Mouse (Mus musculus) stomach, postnatal 0 days (tissue): ENCODE measurements at regions not wholly inside any gene's neighbourhood (a gene's known extent, or its start where the extent isn't known, plus 50 kb on each side); places are given as distances from the start of the nearest gene placed in this dataset.

Experiments used
- CTCF ChIP-seq: IDR thresholded peaks from 2 replicates; pipeline ENCODE4 v1.5.1; 2016; ENCODE audit warnings: antibody characterized with exemption, low read depth, mild to moderate bottlenecking, moderate library complexity
- EP300 ChIP-seq: optimal IDR thresholded peaks from 2 replicates; pipeline ENCODE3; 2016; ENCODE audit warnings: antibody characterized with exemption

DNA sequence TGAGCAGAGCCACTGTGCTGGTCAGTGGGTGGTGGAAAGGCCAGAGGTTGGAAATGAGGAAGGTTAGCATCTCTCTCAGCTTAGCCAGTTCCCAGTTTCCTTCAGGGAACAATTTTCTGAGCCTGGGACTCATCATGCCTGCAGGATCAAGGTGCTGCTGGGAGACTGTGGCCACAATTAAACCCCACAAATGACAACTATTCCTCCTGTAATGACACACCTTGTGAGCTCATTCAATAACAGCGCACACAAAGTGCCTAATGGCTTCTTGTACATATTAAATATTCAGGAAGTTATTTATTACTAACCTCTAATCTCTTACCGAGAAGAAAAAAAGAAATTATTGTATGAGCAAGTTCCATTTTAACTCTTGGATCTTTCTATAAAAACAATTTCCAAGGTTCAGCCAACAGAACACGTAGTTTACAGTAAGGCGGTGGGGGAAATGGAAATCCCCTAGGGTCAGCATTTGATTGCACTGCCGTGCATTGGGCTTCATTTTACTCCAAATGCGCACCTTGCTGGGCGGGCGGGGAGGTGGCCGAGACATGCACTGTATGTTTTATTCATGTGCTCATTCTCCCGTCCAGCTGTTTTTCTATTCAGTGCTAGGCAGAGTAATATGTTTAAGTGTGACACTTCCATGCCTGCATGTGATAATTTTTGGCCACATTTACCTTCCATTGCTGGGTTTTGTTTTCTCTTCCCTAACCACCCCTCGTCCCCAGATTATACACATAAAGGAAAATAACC lies 75.4 kb downstream of the Gm11983 start:
- TF ChIP-seq CTCF: no peak
- TF ChIP-seq EP300: no peak
